Mouse (Mus musculus) cerebellum, adult 9-11 months (tissue): ENCODE measurements around the gene Zbtb16.

Experiments
- DNase-seq: peaks from one replicate; pipeline ENCODE4 v3.0.0; 2022

The Zbtb16 gene

DNA sequence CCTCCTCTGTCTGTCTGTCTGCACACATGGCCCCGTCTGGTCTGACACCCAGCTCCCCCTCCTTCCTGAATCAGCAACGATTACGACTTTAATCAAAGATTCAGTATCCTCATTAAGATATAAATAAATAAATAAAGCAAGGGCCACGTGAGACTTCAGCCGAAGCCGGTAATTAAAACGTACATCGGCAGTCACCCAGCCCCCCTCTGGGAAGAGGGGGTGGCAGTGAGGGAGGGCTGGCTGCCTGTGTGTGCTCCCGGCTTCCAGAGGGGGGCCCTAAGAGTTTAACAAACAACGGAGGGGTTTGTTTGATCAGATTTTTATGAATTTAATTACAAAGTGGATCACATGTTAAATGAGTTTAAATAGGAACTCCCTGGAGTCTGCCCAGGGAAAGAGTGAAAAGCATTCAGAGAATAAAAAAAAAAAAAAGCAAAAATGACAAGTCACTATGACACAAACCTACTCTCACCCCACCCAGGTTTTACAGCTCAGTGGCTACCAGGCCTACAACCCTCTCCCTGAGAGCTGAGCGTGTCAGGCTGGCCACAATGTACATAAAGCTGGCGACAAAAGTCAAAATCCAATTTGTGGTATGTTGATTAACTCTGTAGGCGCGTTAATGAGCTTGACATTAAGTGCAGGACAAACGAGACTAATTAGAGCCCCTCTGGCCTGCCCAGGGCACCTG, 173.5 kb downstream of the Zbtb16 start:
- DNase-seq: no peak

DNA sequence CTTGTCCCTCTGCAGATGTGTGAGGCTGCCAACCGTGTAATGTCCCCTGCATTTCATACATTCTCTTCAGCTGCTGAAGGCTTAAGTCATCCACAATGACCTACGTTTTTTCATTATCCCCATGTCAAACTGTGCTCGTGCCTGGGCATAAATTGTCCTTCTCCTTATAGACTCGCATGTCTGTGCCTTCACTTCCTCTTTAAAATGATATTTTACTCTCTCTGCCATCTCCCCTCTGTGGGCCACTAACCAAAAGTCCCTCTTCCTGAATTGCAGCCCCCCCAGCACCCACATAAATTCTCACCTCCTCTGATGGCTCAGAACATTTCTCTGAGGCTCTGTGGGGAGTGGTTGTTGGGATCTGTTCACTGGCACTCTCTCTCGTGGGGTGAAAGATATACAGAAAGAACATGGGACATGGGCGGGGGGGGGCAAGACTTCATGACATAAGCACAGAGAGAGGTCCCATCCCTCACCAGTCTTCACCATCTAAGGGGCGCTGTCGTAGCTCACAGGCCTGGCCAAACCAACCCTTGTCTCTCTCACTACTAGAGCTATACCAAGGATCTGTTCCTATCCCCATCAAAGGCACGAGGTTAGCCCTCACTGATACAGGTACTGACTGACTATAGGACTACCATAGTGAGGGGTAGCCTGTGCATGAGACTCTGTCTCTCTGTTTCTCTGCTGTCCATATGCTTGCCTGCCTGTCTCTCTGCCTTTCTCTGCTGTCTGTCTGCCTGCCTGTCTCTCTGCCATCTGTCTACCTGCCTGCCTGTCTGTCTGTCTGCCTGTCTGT, 174.6 kb downstream of the Zbtb16 start:
- no peak for DNase-seq

- no peak for DNase-seq
Measured at GRCm38 (mm10) chr9:48655525-48656169, 180.4 kb downstream of the Zbtb16 start.

DNA sequence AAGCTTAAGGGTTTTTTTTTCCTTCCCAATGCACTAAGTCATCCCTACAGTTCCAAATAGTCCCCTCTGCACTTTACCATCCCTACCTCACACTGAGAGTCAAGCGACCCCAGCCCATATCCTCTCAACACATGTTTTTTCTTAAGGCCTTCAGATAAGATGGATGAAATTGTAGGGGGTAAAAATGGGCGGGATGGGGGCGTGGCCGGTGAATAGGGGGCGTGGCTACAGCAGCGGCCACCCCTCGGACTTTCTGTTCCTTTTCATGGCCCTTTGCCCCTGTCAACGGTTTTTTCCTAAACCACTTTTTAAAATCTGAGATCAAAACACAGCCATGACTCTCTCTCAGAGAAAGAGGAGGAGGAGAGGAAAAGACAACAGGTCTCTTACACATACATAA, 181.3 kb downstream of the Zbtb16 start:
- no peak for DNase-seq

DNA sequence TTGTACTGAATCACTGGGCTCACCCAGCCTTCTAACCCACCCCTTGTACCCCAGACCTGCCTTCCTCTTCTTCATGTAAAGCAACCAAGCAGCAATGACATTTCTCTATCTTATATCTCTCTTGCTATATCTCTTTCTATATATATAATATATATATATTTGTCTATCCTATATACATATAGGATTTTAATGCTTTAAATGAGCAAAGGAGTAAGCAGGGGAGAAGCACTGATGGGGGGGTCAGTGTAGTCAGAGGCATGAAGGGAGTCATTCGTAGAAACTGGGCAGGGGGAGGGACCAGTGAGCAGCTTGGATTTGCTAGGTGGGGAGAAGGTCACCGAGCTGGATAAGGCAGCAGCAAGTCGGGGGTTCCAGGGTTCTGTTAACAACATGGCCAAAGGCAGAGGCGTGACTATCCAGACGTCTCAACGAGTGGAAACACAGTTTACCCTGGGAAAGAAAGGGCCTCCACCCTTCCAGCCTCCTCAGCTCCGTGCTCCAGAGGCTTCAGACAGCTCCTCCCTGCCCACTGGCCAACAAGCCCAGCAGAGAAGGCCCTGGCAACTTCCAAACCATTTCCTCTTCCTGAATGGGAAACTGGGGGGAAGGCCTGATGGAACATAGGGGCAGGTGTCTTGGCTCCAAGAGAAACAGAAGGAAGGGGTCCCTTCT, 182.5 kb downstream of the Zbtb16 start:
- DNase-seq: no peak

- DNase-seq: no peak
Measured at GRCm38 (mm10) chr9:48652026-48652425, 184.0 kb downstream of the Zbtb16 start.

DNA sequence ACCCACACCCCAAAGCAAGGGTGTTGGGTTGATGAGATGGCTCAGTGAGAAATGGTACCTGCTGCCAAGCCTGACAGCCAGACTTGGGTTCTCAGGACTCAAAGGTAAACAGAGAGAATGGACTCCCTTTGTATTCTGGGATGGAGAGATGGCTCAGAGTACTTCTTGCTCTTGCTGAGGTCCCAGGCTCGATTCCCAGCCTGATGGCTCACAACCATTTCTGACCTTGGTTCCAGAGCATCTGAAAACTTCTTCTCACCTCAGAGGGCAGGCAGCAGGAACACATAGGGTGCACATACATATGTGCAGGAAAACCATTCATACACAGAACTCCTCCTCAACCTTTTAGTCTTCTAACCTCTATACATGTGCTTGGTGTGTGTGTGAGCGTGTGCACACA, 185.2 kb downstream of the Zbtb16 start:
- DNase-seq: no peak

GRCm38 (mm10) chr9:48649851-48650685, 186.0 kb downstream of the Zbtb16 start:
- DNase-seq: peak; percentile 77

DNA sequence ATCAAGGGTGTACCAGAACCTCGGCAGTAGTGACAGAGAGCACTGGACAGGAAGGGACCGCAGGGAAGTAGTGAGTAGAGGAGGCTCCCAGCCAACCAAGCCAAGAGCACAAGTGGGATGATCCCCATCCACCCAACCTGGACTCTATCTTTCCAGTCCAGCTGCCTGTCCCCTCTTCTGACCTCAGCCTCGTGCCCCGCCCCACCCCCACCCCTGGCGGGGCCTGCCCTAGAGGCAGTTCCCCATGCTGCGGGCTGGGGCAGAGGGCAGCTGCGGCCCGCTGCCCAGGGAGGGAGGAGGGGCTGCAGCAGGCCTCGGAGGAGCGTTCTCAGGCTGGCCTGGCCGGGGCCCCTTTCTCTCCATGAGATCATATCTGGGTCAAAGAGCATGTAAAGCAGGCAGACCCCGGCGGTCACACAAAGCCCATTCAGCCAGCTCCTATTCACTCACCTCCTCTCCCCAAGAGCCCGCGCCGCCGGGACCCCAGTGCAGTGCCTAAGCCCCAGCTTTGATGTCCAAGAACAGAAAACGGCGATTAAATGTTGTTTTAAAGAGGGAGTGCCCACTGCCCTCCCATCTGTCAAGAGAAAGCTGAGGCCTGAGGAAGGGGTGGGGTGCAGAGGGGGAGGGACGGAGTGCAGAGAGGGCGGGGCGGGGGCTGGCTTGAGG, 186.8 kb downstream of the Zbtb16 start:
- no peak for DNase-seq

- DNase-seq: no peak
Measured at GRCm38 (mm10) chr9:48648285-48649097, 187.5 kb downstream of the Zbtb16 start.

GRCm38 (mm10) chr9:48647648-48648284, 188.3 kb downstream of the Zbtb16 start:
- no peak for DNase-seq

GRCm38 (mm10) chr9:48646781-48647647, 189.0 kb downstream of the Zbtb16 start:
- DNase-seq: no peak

DNA sequence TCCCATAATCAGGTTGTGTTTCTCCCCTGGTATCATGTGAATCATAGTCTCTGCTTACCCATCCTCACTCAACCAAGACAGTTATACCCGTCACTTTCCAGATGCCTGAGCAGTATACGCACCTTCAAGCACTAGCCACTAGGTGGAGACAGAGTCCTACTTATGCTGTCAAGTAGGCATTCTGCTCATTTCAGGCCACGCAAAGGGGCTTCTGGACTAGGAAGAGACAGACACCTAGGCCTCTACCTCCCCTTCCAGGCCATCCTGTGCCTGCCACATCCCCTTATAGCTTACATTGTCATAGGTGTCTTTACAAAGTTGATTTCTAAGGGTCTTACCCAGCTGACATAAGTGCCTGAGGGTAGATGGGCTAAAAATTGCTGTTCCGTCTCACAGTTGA, 189.8 kb downstream of the Zbtb16 start:
- peak; percentile 58 for DNase-seq

DNA sequence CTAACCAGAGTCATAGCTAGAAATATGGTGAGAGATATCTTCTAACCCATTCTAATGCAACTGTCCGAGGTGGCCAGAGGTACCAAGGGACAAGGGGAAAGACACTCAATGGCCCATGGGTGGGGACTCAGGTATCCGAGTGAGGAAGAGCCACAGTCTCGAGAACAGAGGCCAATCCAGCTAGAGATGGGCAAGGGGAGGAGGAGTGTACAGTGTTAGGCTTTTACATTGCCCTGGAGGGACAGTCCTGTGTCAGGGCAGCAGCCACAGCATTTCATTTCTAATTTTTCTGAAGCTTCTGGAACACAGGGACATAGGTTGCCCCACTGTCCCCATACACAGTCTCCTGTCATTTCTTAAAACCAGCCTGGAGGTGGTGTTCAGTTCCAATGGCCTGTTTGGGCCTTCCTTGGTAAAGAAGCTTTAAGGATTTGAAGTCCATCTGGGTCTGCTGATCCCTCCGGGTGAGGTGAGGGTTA, 190.3 kb downstream of the Zbtb16 start:
- no peak for DNase-seq

DNA sequence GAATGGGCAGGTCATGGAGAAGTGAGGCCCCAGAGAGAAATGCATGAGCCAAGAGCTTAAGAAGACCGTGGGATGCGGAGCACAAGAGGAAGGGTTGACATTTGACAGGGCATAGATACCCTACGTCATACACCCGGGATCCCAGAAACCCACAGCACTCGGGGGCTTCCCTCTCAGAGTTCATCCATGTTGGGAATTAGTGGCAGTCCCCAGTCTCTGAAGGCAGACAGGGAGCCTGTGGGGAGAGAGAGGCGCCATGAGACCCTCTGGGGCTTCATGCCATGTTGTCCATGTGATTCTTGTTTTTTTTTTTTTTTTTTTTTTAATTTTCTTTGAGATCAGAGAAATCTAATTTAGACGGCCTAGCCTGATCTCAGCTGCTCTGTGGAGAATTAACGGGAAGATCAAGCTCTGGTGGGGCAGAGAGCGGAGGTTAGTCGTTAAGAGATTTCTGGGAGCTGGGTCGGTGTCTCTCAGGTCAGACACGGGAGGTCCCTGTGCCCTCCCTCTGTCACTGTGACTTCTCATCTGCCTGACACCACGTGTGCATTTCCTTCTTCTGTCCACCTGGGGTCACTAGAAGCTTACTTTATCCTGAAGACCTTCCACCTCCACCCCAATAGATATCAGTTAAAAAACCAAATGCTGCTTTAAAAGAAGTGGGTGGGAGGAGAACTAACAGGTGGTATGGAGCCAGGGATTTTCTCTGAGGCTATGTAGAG, 190.9 kb downstream of the Zbtb16 start:
- DNase-seq: peak; percentile 32

DNA sequence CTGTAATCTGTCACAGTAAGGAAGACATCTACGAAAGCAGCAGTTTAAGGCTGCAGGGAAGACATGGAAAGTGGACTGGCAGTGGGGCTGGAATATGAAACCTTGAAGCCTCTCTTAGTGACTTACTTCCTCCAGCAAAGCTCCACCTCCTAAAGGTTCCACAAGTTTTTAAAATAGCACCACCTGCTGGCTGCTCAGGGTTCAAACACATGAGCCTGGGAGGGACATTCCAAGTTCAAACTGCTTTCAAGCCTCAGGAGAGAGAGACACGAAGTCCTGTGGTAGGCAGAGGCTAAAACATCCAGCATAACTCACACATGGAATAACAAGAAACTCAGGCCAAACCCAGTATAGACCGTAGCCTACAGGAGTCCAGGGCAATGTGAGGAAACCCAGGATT, 191.6 kb downstream of the Zbtb16 start:
- DNase-seq: no peak

GRCm38 (mm10) chr9:48641636-48642035, 194.4 kb downstream of the Zbtb16 start:
- no peak for DNase-seq

- DNase-seq: no peak
Measured at GRCm38 (mm10) chr9:48640881-48641280, 195.1 kb downstream of the Zbtb16 start.
